8 mouse cellular contexts compared by ENCODE assay signal in genomic region chr3:108537303-108537702, GRCm38 (mm10). TPM values are rescaled to one million over a fixed set of nuclear protein-coding genes. Genes with fewer than 3 reads are reported as not detected.
DNase-seq lines count a peak whose midpoint lies in the region; ATAC-seq lines count a peak whose summit lies in the region.

No protein-coding gene starts in this region.

- DNase-seq in T-cell, adult 2 months (ENCODE audit: low spot score), result peak; percentile 75
- peak; percentile 83 to 85 for DNase-seq in cerebellum, postnatal 36 days
- DNase-seq in gastrocnemius, adult 18-20 months (ENCODE audit: low spot score), result peak; percentile 88
- peak; percentile 92 to 93 for DNase-seq in left cerebral cortex, adult 18-20 months (ENCODE audit: low spot score in 2 of 2)
- peak; percentile 84 to 89 for DNase-seq in lung, postnatal 4 days
- peak; percentile 83 for DNase-seq in retina, postnatal 7 days (ENCODE audit: low read depth, low spot score)
- DNase-seq in urinary bladder, adult 18-20 months (ENCODE audit: low spot score in 2 of 2), result peak; percentile 66 to 67

- peak overlapping the region; percentile 67 for H3K27ac ChIP-seq in hindbrain, embryonic 16.5 days (ENCODE audit: low read depth, low read length)

- H3K4me2 ChIP-seq in hindbrain, embryonic 16.5 days (ENCODE audit: low read length), result peak overlapping the region; percentile 67

- ATAC-seq in hindbrain, embryonic 16.5 days, result peak; percentile 41

- WGBS in hindbrain, embryonic 16.5 days, result 5% methylated on average over 17 of the region's 17 CpGs

- peaks cover 8% of the 10 kb centered on the region; the same call in 1 of the 2 replicates for H3K4me1 ChIP-seq in hindbrain, embryonic 16.5 days (ENCODE audit: control insufficient read depth, insufficient read depth, low read depth, low read length)

- H3K27me3 ChIP-seq in hindbrain, embryonic 16.5 days (replicated peaks; ENCODE audit: control insufficient read depth, insufficient read depth, low read length), result peaks cover 2% of the 10 kb centered on the region; the same call in 1 of the 2 replicates

- H3K9me3 ChIP-seq in hindbrain, embryonic 16.5 days (ENCODE audit: control insufficient read depth, low read length), result no peaks in the 10 kb centered on the region

- peak overlapping the region; percentile 50 for H3K9ac ChIP-seq in hindbrain, embryonic 16.5 days (ENCODE audit: low read depth, low read length)

- peak overlapping the region; percentile 32 for H3K4me3 ChIP-seq in hindbrain, embryonic 16.5 days (ENCODE audit: low read length)

- no peaks in the 10 kb centered on the region for H3K36me3 ChIP-seq in hindbrain, embryonic 16.5 days (ENCODE audit: control insufficient read depth, insufficient read depth, low read length)

RNA-seq across cellular contexts. Expression of gene 5330417C22Rik, which starts 1.0 kb away (rescaled TPM):
- total RNA-seq in gastrocnemius, adult 18-20 months (2021), result not detected
- 16.0 and 18.5 TPM in 2 replicates for polyA plus RNA-seq in hindbrain, embryonic 16.5 days (2015; fragmentation: Nextera tagmentation; extraction: Ambion mirVana)
- total RNA-seq in left cerebral cortex, adult 18-20 months (2021), result 10 to 100 TPM; 30.6 to 30.9 TPM

RNA-seq across cellular contexts. Expression of gene 1700013F07Rik, which starts 3.4 kb away (rescaled TPM):
- not detected for total RNA-seq in gastrocnemius, adult 18-20 months (2021)
- 1.9 and 2.7 TPM in 2 replicates for polyA plus RNA-seq in hindbrain, embryonic 16.5 days (2015; fragmentation: Nextera tagmentation; extraction: Ambion mirVana)
- total RNA-seq in left cerebral cortex, adult 18-20 months (2021), result 1 to 10 TPM in 1 of 2 experiments, under 1 TPM in 1; 1.00 to 2.8 TPM

RNA-seq across cellular contexts. Expression of gene Tmem167b, which starts 25.0 kb away (rescaled TPM):
- total RNA-seq in gastrocnemius, adult 18-20 months (2021), result 10 to 100 TPM; 12.7 to 14.1 TPM
- polyA plus RNA-seq in hindbrain, embryonic 16.5 days (2015; fragmentation: Nextera tagmentation; extraction: Ambion mirVana), result 51.0 and 54.3 TPM in 2 replicates
- total RNA-seq in left cerebral cortex, adult 18-20 months (2021), result 10 to 100 TPM; 45.2 to 45.4 TPM

RNA-seq across cellular contexts. Expression of gene Taf13, which starts 34.2 kb away (rescaled TPM):
- total RNA-seq in gastrocnemius, adult 18-20 months (2021), result 10 to 100 TPM; 22.4 to 22.6 TPM
- 46.7 and 52.4 TPM in 2 replicates for polyA plus RNA-seq in hindbrain, embryonic 16.5 days (2015; fragmentation: Nextera tagmentation; extraction: Ambion mirVana)
- total RNA-seq in left cerebral cortex, adult 18-20 months (2021), result 10 to 100 TPM; 21.2 to 24.1 TPM

RNA-seq across cellular contexts. Expression of gene Wdr47, which starts 53.8 kb away (rescaled TPM):
- 1 to 10 TPM; 6.0 to 6.4 TPM for total RNA-seq in gastrocnemius, adult 18-20 months (2021)
- 103 and 108 TPM in 2 replicates for polyA plus RNA-seq in hindbrain, embryonic 16.5 days (2015; fragmentation: Nextera tagmentation; extraction: Ambion mirVana)
- total RNA-seq in left cerebral cortex, adult 18-20 months (2021), result 100 to 1,000 TPM; 123 to 138 TPM

Comparison
In these comparisons a context has a peak if more than half of its experiments do, and no peak if none do; other contexts are left out.
1. Peak in every context shown above with its lines: DNase-seq, ATAC-seq, H3K4me3 ChIP-seq and H3K27ac ChIP-seq.
2. RNA of gene 5330417C22Rik, which starts 1.0 kb away (total RNA-seq): 30.6 to 30.9 TPM in left cerebral cortex, adult 18-20 months; not detected in gastrocnemius, adult 18-20 months; every median in the first group is over 10 times any median in the second.